15 mouse cellular contexts compared by ENCODE assay signal in the genomic region with DNA sequence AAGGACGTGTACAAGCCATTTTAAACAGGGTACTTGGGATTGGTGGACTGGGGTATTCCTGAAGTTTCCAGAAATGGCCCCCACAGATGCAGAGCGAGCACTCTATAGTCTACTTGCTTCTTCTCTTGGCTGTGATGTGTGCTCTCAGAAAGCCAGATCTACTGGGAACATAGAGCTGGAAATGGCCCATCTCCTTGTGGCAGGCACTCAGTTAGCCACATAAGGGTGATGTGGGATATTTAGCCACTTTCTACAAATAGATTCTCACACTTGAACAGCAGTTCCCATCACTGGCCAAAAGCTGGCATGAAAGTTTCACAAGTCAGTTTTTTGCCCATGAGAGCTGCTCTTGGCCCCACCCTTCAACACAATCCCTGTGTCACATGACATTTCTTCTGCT.
"Had no signal": no experiment of that assay in that cellular context is flagged by ENCODE, and none has a peak within 500 bp of the region (broad histone marks: within the 10 kb centered on the region; RNA-seq: fewer than 3 reads in every experiment).

No protein-coding gene starts in this region.

- H3K4me1 ChIP-seq: neural tube, embryonic 12.5 days; neural tube, embryonic 13.5 days; neural tube, embryonic 15.5 days; stomach, embryonic 15.5 days had no signal

- DNase-seq: retina, postnatal 1 day; right cerebral cortex, postnatal 25 days; right cerebral cortex, postnatal 4 days; spleen, adult 18-20 months; thymus, adult 18-20 months; thymus, adult 2 months; thymus, postnatal 14 days; thymus, postnatal 25 days; thymus, postnatal 36 days; thymus, postnatal 4 days had no signal

- H3K9ac ChIP-seq: neural tube, embryonic 12.5 days; neural tube, embryonic 13.5 days; neural tube, embryonic 15.5 days; stomach, embryonic 15.5 days had no signal

- H3K4me2 ChIP-seq: neural tube, embryonic 12.5 days; neural tube, embryonic 13.5 days; neural tube, embryonic 15.5 days; stomach, embryonic 15.5 days had no signal

- H3K9me3 ChIP-seq: neural tube, embryonic 12.5 days; neural tube, embryonic 13.5 days; neural tube, embryonic 15.5 days; stomach, embryonic 15.5 days had no signal

- H3K27ac ChIP-seq: neural tube, embryonic 12.5 days; neural tube, embryonic 13.5 days; neural tube, embryonic 15.5 days; stomach, embryonic 15.5 days; stomach, postnatal 0 days had no signal

- H3K4me3 ChIP-seq: neural tube, embryonic 12.5 days; neural tube, embryonic 13.5 days; neural tube, embryonic 15.5 days; stomach, embryonic 15.5 days had no signal

- H3K36me3 ChIP-seq: neural tube, embryonic 12.5 days; neural tube, embryonic 13.5 days; neural tube, embryonic 15.5 days; stomach, embryonic 15.5 days had no signal

- H3K27me3 ChIP-seq: neural tube, embryonic 12.5 days; neural tube, embryonic 13.5 days; neural tube, embryonic 15.5 days; stomach, embryonic 15.5 days had no signal
